Mouse (Mus musculus) liver, adult 2 months (tissue): ENCODE results near the gene Otc. TPM values are rescaled to one million over a fixed set of nuclear protein-coding genes. Genes with fewer than 3 reads are reported as not detected.

Experiments used
- DNase-seq: peaks from one replicate; pipeline ENCODE4 v3.0.0-alpha.2; 2011; ENCODE audit warnings: low read depth, low spot score; ENCODE audit errors: extremely low read depth
- H3K27ac ChIP-seq: fragments of 200-500 bp; replicated peaks from 2 replicates; pipeline ENCODE4 v1.5.1; 2012; ENCODE audit warnings: low read depth, mild to moderate bottlenecking, control low read depth, inconsistent platforms, low read length; ENCODE audit not compliant: insufficient read depth
- H3K27me3 ChIP-seq: fragments of 200-500 bp; 2 replicates; pipeline ENCODE4 v1.6.1; 2012; ENCODE audit warnings: mild to moderate bottlenecking, moderate library complexity, low read length, inconsistent platforms; ENCODE audit not compliant: control insufficient read depth, insufficient read depth
- H3K36me3 ChIP-seq: fragments of 200-500 bp; 2 replicates; pipeline ENCODE4 v1.6.1; 2012; ENCODE audit warnings: low read length, inconsistent platforms; ENCODE audit not compliant: control insufficient read depth, insufficient read depth
- H3K4me1 ChIP-seq: fragments of 200-500 bp; 2 replicates; pipeline ENCODE4 v1.6.1; 2011; ENCODE audit warnings: low read length; ENCODE audit not compliant: control insufficient read depth, insufficient read depth
- H3K4me3 ChIP-seq: fragments of 200-500 bp; 2 replicates; pipeline ENCODE4 v1.5.1; 2011; ENCODE audit warnings: low read depth, mild to moderate bottlenecking, control low read depth, low read length, moderate library complexity; ENCODE audit not compliant: insufficient read depth
- H3K79me2 ChIP-seq: fragments of 200-500 bp; 2 replicates; pipeline ENCODE4 v1.6.1; 2012; ENCODE audit warnings: inconsistent platforms, mild to moderate bottlenecking, low read length, moderate library complexity; ENCODE audit not compliant: control insufficient read depth, insufficient read depth
- H3K9ac ChIP-seq: fragments of 200-500 bp; 2 replicates; pipeline ENCODE4 v1.6.1; 2012; ENCODE audit warnings: low read depth, mild to moderate bottlenecking, control low read depth, inconsistent platforms, low read length
- CTCF ChIP-seq: fragments of 200-500 bp; IDR thresholded peaks from 2 replicates; pipeline ENCODE4 v1.5.1; 2011; ENCODE audit warnings: low read depth, low read length, control low read depth
- POLR2A ChIP-seq: fragments of 200-500 bp; IDR thresholded peaks from 2 replicates; pipeline ENCODE4 v1.6.1; 2011; ENCODE audit warnings: low read length, control low read depth; ENCODE audit not compliant: insufficient read depth; ENCODE audit errors: extremely low read depth
- WGBS: fragments of 180-500 bp; shearing (Covaris S2); methylation state at CpG from one replicate; pipeline ENCODE4 v1.1.7; 2018; 5-methylcytosine and 5-hydroxymethylcytosine counted together
- polyA plus RNA-seq: library from polyadenylated mRNA; depleted of rRNA; stranded (reverse); fragments of >200 nt; gene quantifications from 2 replicates; pipeline ENCODE4 v1.2.3, GENCODE M21; 2012
- total RNA-seq: library from RNA; depleted of rRNA; stranded (reverse); fragments of >200 nt; gene quantifications from 2 replicates; pipeline ENCODE4 v1.2.3, GENCODE M21; 2014

The Otc gene
- total and polyA plus RNA-seq, 2 experiments: 123 to 581 TPM

DNA sequence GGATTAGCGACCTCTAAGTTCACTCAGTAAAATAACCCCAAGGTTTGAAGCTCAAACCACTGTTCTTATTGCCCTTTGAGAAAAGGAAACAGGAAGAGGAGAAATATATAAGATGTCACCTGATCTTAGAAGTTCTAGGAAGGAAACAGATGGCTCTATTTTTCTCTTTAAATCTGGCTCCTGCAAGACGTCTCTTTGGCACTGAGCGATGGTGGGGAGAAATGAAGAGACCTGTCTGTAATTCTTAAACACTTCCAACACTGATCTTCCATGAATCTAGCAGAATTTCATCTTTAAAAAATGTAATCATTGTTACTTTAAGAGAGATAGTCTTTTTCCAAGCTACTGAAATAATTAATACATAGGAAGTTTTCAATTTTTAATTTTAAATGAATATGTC lies 16.2 kb downstream of the Otc start:
- Histone ChIP-seq H3K36me3 (peaks cover 29% of the 10 kb centered on the region), H3K27me3 (no peaks in the 10 kb centered on the region), H3K27ac (no peak overlapping the region), H3K4me1 (no peaks in the 10 kb centered on the region), H3K79me2 (no peaks in the 10 kb centered on the region), H3K9ac (no peak overlapping the region), H3K4me3 (no peak overlapping the region)
- no peak for DNase-seq
- TF ChIP-seq CTCF (no peak), POLR2A (no peak)
- 61% methylated on average over 3 of the region's 3 CpGs for WGBS

GRCm38 (mm10) chrX:10268761-10269437 lies 16.8 kb downstream of the Otc start:
- WGBS: 85% methylated on average over 4 of the region's 4 CpGs
- Histone ChIP-seq H3K27me3 (no peaks in the 10 kb centered on the region), H3K4me1 (no peaks in the 10 kb centered on the region), H3K9ac (no peak overlapping the region), H3K4me3 (no peak overlapping the region), H3K27ac (no peak overlapping the region), H3K79me2 (no peaks in the 10 kb centered on the region), H3K36me3 (peaks cover 29% of the 10 kb centered on the region)
- DNase-seq: no peak
- TF ChIP-seq POLR2A (no peak), CTCF (no peak)

- peaks cover 5% of the 10 kb centered on the region; the same call in 1 of the 2 replicates for H3K36me3 ChIP-seq
- no peaks in the 10 kb centered on the region for H3K4me1 ChIP-seq
- no peak for DNase-seq
- no peaks in the 10 kb centered on the region; the same call in 1 of the 2 replicates for H3K79me2 ChIP-seq
- no peak overlapping the region for H3K9ac ChIP-seq
- no peak for TF ChIP-seq CTCF
- no peak for TF ChIP-seq POLR2A
- H3K27ac ChIP-seq: no peak overlapping the region
- WGBS: 92% methylated on average over 14 of the region's 14 CpGs
- H3K4me3 ChIP-seq: no peak overlapping the region
- H3K27me3 ChIP-seq: no peaks in the 10 kb centered on the region
Observed at GRCm38 (mm10) chrX:10297341-10297740, 45.2 kb downstream of the Otc start.

GRCm38 (mm10) chrX:10318176-10318575 lies 66.1 kb downstream of the Otc start:
- Histone ChIP-seq H3K4me3 (no peak overlapping the region), H3K9ac (no peak overlapping the region), H3K27me3 (no peaks in the 10 kb centered on the region), H3K27ac (no peak overlapping the region), H3K4me1 (no peaks in the 10 kb centered on the region), H3K79me2 (no peaks in the 10 kb centered on the region), H3K36me3 (peaks cover 25% of the 10 kb centered on the region)
- TF ChIP-seq POLR2A (no peak), CTCF (no peak)
- WGBS: 85% methylated on average over 4 of the region's 4 CpGs
- DNase-seq: no peak

DNA sequence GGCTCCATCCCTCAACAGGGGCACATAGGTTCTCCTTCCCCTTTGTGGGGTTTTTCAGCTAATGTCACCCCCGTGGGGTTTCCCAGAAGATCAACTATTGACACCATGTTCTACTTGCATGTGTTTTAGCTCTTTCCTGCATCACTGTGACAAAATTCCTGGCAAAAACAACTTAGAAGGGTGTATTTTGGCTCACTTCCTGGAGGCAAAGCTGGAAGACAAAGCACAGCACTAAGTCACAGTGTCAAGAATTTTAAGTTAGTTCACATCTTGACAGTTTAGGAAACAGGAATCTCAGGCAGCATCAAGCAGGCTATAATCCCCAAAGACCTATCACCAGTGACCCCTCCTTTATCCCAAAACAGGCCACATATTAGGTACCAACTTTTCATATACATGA lies 78.1 kb downstream of the Otc start:
- H3K27ac ChIP-seq: no peak overlapping the region
- no peak for DNase-seq
- no peak overlapping the region for H3K9ac ChIP-seq
- no peaks in the 10 kb centered on the region for H3K4me1 ChIP-seq
- no peaks in the 10 kb centered on the region for H3K36me3 ChIP-seq
- H3K79me2 ChIP-seq: no peaks in the 10 kb centered on the region
- 75% methylated on average over 1 of the region's 1 CpGs for WGBS
- no peaks in the 10 kb centered on the region for H3K27me3 ChIP-seq
- no peak for TF ChIP-seq CTCF
- TF ChIP-seq POLR2A: no peak
- no peak overlapping the region for H3K4me3 ChIP-seq

- H3K27me3 ChIP-seq: no peaks in the 10 kb centered on the region
- WGBS: 72% methylated on average over 1 of the region's 1 CpGs
- DNase-seq: no peak
- H3K9ac ChIP-seq: no peak overlapping the region
- H3K79me2 ChIP-seq: no peaks in the 10 kb centered on the region
- no peak overlapping the region for H3K4me3 ChIP-seq
- no peaks in the 10 kb centered on the region for H3K36me3 ChIP-seq
- no peak overlapping the region for H3K27ac ChIP-seq
- H3K4me1 ChIP-seq: no peaks in the 10 kb centered on the region
- TF ChIP-seq POLR2A (no peak), CTCF (no peak)
Observed at GRCm38 (mm10) chrX:10331749-10332148, 79.6 kb downstream of the Otc start.
